ENCODE assay signal across 8 mouse cellular contexts in genomic region chr11:28808685-28809084, GRCm38 (mm10). TPM values are rescaled to one million over a fixed set of nuclear protein-coding genes. Genes with fewer than 3 reads are reported as not detected.
DNase-seq lines count a peak whose midpoint lies in the region.

No protein-coding gene starts in this region.

- intact Hi-C loops in left cerebral cortex, postnatal 10 days (cut with DNase I) = loop anchor here (2.0 kb wide), 1 partner anchor 232 kb away; no protein-coding TSS in a partner anchor

- peak; percentile 3 for DNase-seq in cerebellum, adult 8-10 months
- no peak for DNase-seq in cerebellum, adult 11 months
- DNase-seq in left cerebral cortex, postnatal 10 days (ENCODE audit: extremely low spot score in 1 of 2, low spot score in 2 of 2) = peak; percentile 14 to 33
- DNase-seq in left cerebral cortex, adult 8-10 months (ENCODE audit: low spot score in 2 of 2) = no peak
- peak; percentile 59 for DNase-seq in adrenal gland, postnatal 10 days
- DNase-seq in hindlimb bud, embryonic 11.5 days (ENCODE audit: extremely low spot score, low read depth, low spot score) = peak; percentile 22
- DNase-seq in retina, adult 2 months (ENCODE audit: low read depth, low spot score) = peak; percentile 8
- DNase-seq in MN1 (ENCODE audit: low spot score) = no peak

RNA-seq across cellular contexts. Expression of gene Efemp1, which starts 44.3 kb away (rescaled TPM):
- total RNA-seq in left cerebral cortex, postnatal 10 days (2021) = 1 to 10 TPM; 3.9 to 4.4 TPM
- 10 to 100 TPM; 16.1 to 18.6 (median 17.0) TPM for total RNA-seq in left cerebral cortex, adult 8-10 months (2022)
- 10 to 100 TPM; 19.7 to 25.0 TPM for total RNA-seq in adrenal gland, postnatal 10 days (2021)

Comparison
In these comparisons a context has a peak if more than half of its experiments do, and no peak if none do; other contexts are left out.
1. DNase-seq: peak in cerebellum, adult 8-10 months (single experiment), left cerebral cortex, postnatal 10 days (2 of 2), adrenal gland, postnatal 10 days (single experiment), hindlimb bud, embryonic 11.5 days (single experiment) and retina, adult 2 months (single experiment); none in cerebellum, adult 11 months (single experiment), left cerebral cortex, adult 8-10 months (0 of 2) and MN1 (single experiment).